Mouse (Mus musculus): ENCODE measurements around the gene Lmtk3.
A peak's percentile ranks its signal among the peaks of the same experiment; 100 is the strongest.

The Lmtk3 gene

GRCm38 (mm10) chr7:45783511-45784091 lies at the start of gene Lmtk3:
TSS of gene Lmtk3 (plus strand) at chr7:45783738.
- DNase-seq (ENCODE audit: low read depth, low spot score) = peak; percentile 63

- DNase-seq (ENCODE audit: low read depth, low spot score) = peak; percentile 73
Measured at GRCm38 (mm10) chr7:45739162-45739763, 44.3 kb upstream of the Lmtk3 start.

GRCm38 (mm10) chr7:45739820-45740219 lies 43.7 kb upstream of the Lmtk3 start:
- DNase-seq (ENCODE audit: low read depth, low spot score) = no peak

- no peak for DNase-seq (ENCODE audit: low read depth, low spot score)
Measured at GRCm38 (mm10) chr7:45741308-45741707, 42.2 kb upstream of the Lmtk3 start.

GRCm38 (mm10) chr7:45741777-45742176 lies 41.8 kb upstream of the Lmtk3 start:
- DNase-seq (ENCODE audit: low read depth, low spot score) = no peak

GRCm38 (mm10) chr7:45742338-45742737 lies 41.2 kb upstream of the Lmtk3 start:
- DNase-seq (ENCODE audit: low read depth, low spot score) = no peak

- no peak for DNase-seq (ENCODE audit: low read depth, low spot score)
Measured at GRCm38 (mm10) chr7:45744387-45744786, 39.2 kb upstream of the Lmtk3 start.

- no peak for DNase-seq (ENCODE audit: low read depth, low spot score)
Measured at GRCm38 (mm10) chr7:45746518-45746917, 37.0 kb upstream of the Lmtk3 start.

- no peak for DNase-seq (ENCODE audit: low read depth, low spot score)
Measured at GRCm38 (mm10) chr7:45747450-45747849, 36.1 kb upstream of the Lmtk3 start.

GRCm38 (mm10) chr7:45748110-45748509 lies 35.4 kb upstream of the Lmtk3 start:
- no peak for DNase-seq (ENCODE audit: low read depth, low spot score)

- no peak for DNase-seq (ENCODE audit: low read depth, low spot score)
Measured at GRCm38 (mm10) chr7:45749401-45749800, 34.1 kb upstream of the Lmtk3 start.

- no peak for DNase-seq (ENCODE audit: low read depth, low spot score)
Measured at GRCm38 (mm10) chr7:45750162-45750561, 33.4 kb upstream of the Lmtk3 start.

GRCm38 (mm10) chr7:45755703-45756102 lies 27.8 kb upstream of the Lmtk3 start:
- DNase-seq (ENCODE audit: low read depth, low spot score) = no peak

- no peak for DNase-seq (ENCODE audit: low read depth, low spot score)
Measured at GRCm38 (mm10) chr7:45759400-45759799, 24.1 kb upstream of the Lmtk3 start.

GRCm38 (mm10) chr7:45760151-45760550 lies 23.4 kb upstream of the Lmtk3 start:
- DNase-seq (ENCODE audit: low read depth, low spot score) = no peak

GRCm38 (mm10) chr7:45765995-45766394 lies 17.5 kb upstream of the Lmtk3 start:
- DNase-seq (ENCODE audit: low read depth, low spot score) = no peak

- DNase-seq (ENCODE audit: low read depth, low spot score) = no peak
Measured at GRCm38 (mm10) chr7:45766764-45767163, 16.8 kb upstream of the Lmtk3 start.

GRCm38 (mm10) chr7:45767500-45767899 lies 16.0 kb upstream of the Lmtk3 start:
- DNase-seq (ENCODE audit: low read depth, low spot score) = no peak

GRCm38 (mm10) chr7:45770427-45771082 lies 13.0 kb upstream of the Lmtk3 start:
- DNase-seq (ENCODE audit: low read depth, low spot score) = no peak

GRCm38 (mm10) chr7:45771101-45771500 lies 12.4 kb upstream of the Lmtk3 start:
- DNase-seq (ENCODE audit: low read depth, low spot score) = no peak

GRCm38 (mm10) chr7:45775237-45775636 lies 8.3 kb upstream of the Lmtk3 start:
- no peak for DNase-seq (ENCODE audit: low read depth, low spot score)

- DNase-seq (ENCODE audit: low read depth, low spot score) = no peak
Measured at GRCm38 (mm10) chr7:45779081-45779641, 4.4 kb upstream of the Lmtk3 start.

GRCm38 (mm10) chr7:45782271-45782670 lies 1.3 kb upstream of the Lmtk3 start:
- DNase-seq (ENCODE audit: low read depth, low spot score) = no peak

All from brain, embryonic 18.5 days (tissue).